Mouse (Mus musculus) intestine, embryonic 16.5 days (tissue): ENCODE results near the gene Cfap73. TPM values are rescaled to one million over a fixed set of nuclear protein-coding genes. Genes with fewer than 3 reads are reported as not detected.

Source experiments
- ATAC-seq: fragments of 200-750 bp; cut with Nextera tagmentation; 2 replicates; pipeline ENCODE4 v1.8.0; 2017; ENCODE audit warnings: moderate TSS enrichment, moderate library complexity
- H3K27ac ChIP-seq: fragments of 300-500 bp; sonication (generic); 2 replicates; pipeline ENCODE4 v1.5.1; 2014; ENCODE audit warnings: mild to moderate bottlenecking, low read length
- H3K27me3 ChIP-seq: fragments of 300-500 bp; sonication (generic); replicated peaks from 2 replicates; pipeline ENCODE4 v1.6.1; 2014; ENCODE audit warnings: low read length, control low read depth, mixed read lengths; ENCODE audit not compliant: control insufficient read depth, insufficient read depth
- H3K36me3 ChIP-seq: fragments of 300-500 bp; sonication (generic); 2 replicates; pipeline ENCODE4 v1.6.1; 2014; ENCODE audit warnings: low read length, control low read depth; ENCODE audit not compliant: control insufficient read depth, insufficient read depth
- H3K4me1 ChIP-seq: fragments of 300-500 bp; sonication (generic); 2 replicates; pipeline ENCODE4 v1.6.1; 2014; ENCODE audit warnings: low read length, control low read depth, mixed read lengths; ENCODE audit not compliant: control insufficient read depth, insufficient read depth
- H3K4me2 ChIP-seq: fragments of 300-500 bp; sonication (generic); 2 replicates; pipeline ENCODE4 v1.6.1; 2014; ENCODE audit warnings: low read depth, low read length, control low read depth
- H3K4me3 ChIP-seq: fragments of 300-500 bp; sonication (generic); 2 replicates; pipeline ENCODE4 v1.5.1; 2014; ENCODE audit warnings: mild to moderate bottlenecking, low read length
- H3K9ac ChIP-seq: fragments of 300-500 bp; sonication (generic); 2 replicates; pipeline ENCODE4 v1.6.1; 2014; ENCODE audit warnings: low read depth, low read length
- H3K9me3 ChIP-seq: fragments of 300-500 bp; sonication (generic); 2 replicates; pipeline ENCODE4 v1.6.1; 2016; ENCODE audit warnings: low read length, control low read depth; ENCODE audit not compliant: control insufficient read depth
- WGBS: fragments of 180-500 bp; shearing (Covaris S2); extraction: QIAGEN DNeasy Blood & Tissue Kit; methylation state at CpG from one replicate; pipeline ENCODE4 v1.1.7; 2014; 5-methylcytosine and 5-hydroxymethylcytosine counted together
- polyA plus RNA-seq: library from polyadenylated mRNA; unstranded; fragments of >200 nt; fragmentation: Nextera tagmentation; extraction: Ambion mirVana; gene quantifications from 2 replicates; pipeline ENCODE4 v1.2.1, GENCODE M21; 2015

Gene Cfap73
- polyA plus RNA-seq, 1 experiment from 2014 or later: not detected

- Histone ChIP-seq H3K27ac (no peak overlapping the region), H3K4me1 (peaks cover 15% of the 10 kb centered on the region), H3K27me3 (peaks cover 23% of the 10 kb centered on the region), H3K9ac (peak overlapping the region; percentile 48; the same call in 1 of the 2 replicates), H3K4me2 (peak overlapping the region; percentile 78), H3K4me3 (peak overlapping the region; percentile 44), H3K9me3 (no peaks in the 10 kb centered on the region), H3K36me3 (no peaks in the 10 kb centered on the region)
- WGBS: 3% methylated on average over 21 of the region's 21 CpGs
- ATAC-seq: peak; percentile 8; the same call in 1 of the 2 replicates
These were observed 15.4 kb upstream of the Cfap73 start for GRCm38 (mm10) chr5:120649374-120649933.

- under 1% methylated on average over 53 of the region's 53 CpGs for WGBS
- Histone ChIP-seq H3K27me3 (peaks cover 23% of the 10 kb centered on the region), H3K4me3 (peak within 1 kb of the TSS; percentile 44), H3K4me2 (peak within 1 kb of the TSS; percentile 78), H3K4me1 (peaks cover 15% of the 10 kb centered on the region), H3K9ac (peak within 1 kb of the TSS; percentile 48), H3K27ac (no peak within 1 kb of the TSS), H3K36me3 (no peaks in the 10 kb centered on the region), H3K9me3 (no peaks in the 10 kb centered on the region)
- ATAC-seq: peak; percentile 54
These were observed 14.7 kb upstream of the Cfap73 start, which contains the start of gene Rasal1 for GRCm38 (mm10) chr5:120648569-120649373. Rasal1 (plus strand) TSS chr5:120648812.

GRCm38 (mm10) chr5:120647814-120648491, 13.9 kb upstream of the Cfap73 start:
- Histone ChIP-seq H3K4me2 (peak overlapping the region; percentile 78; the same call in 1 of the 2 replicates), H3K9ac (no peak overlapping the region), H3K9me3 (no peaks in the 10 kb centered on the region), H3K4me1 (peaks cover 15% of the 10 kb centered on the region), H3K27me3 (peaks cover 23% of the 10 kb centered on the region), H3K27ac (no peak overlapping the region), H3K4me3 (no peak overlapping the region), H3K36me3 (no peaks in the 10 kb centered on the region)
- ATAC-seq: no peak
- WGBS: 41% methylated on average over 12 of the region's 12 CpGs

GRCm38 (mm10) chr5:120647361-120647760, 13.3 kb upstream of the Cfap73 start:
- no peak overlapping the region for H3K9ac ChIP-seq
- peaks cover 23% of the 10 kb centered on the region for H3K27me3 ChIP-seq
- WGBS: 58% methylated on average over 4 of the region's 4 CpGs
- H3K4me3 ChIP-seq: no peak overlapping the region
- H3K36me3 ChIP-seq: no peaks in the 10 kb centered on the region
- no peak for ATAC-seq
- no peak overlapping the region for H3K27ac ChIP-seq
- H3K4me1 ChIP-seq: peaks cover 15% of the 10 kb centered on the region
- H3K4me2 ChIP-seq: no peak overlapping the region
- H3K9me3 ChIP-seq: no peaks in the 10 kb centered on the region

- Histone ChIP-seq H3K27me3 (peaks cover 23% of the 10 kb centered on the region), H3K4me3 (no peak overlapping the region), H3K9ac (no peak overlapping the region), H3K36me3 (no peaks in the 10 kb centered on the region), H3K4me2 (no peak overlapping the region), H3K27ac (no peak overlapping the region), H3K9me3 (no peaks in the 10 kb centered on the region), H3K4me1 (peaks cover 12% of the 10 kb centered on the region)
- no peak for ATAC-seq
- WGBS: 51% methylated on average over 6 of the region's 6 CpGs
These were observed 11.8 kb upstream of the Cfap73 start for GRCm38 (mm10) chr5:120645851-120646250.

- no peaks in the 10 kb centered on the region for H3K36me3 ChIP-seq
- ATAC-seq: no peak
- no peaks in the 10 kb centered on the region for H3K9me3 ChIP-seq
- peaks cover 14% of the 10 kb centered on the region for H3K27me3 ChIP-seq
- H3K4me3 ChIP-seq: no peak overlapping the region
- H3K9ac ChIP-seq: no peak overlapping the region
- H3K4me1 ChIP-seq: peaks cover 9% of the 10 kb centered on the region
- no peak overlapping the region for H3K4me2 ChIP-seq
- no peak overlapping the region for H3K27ac ChIP-seq
- 76% methylated on average over 3 of the region's 3 CpGs for WGBS
These were observed 10.2 kb upstream of the Cfap73 start for GRCm38 (mm10) chr5:120644227-120644626.

- no peak for ATAC-seq
- H3K4me1 ChIP-seq: peaks cover 2% of the 10 kb centered on the region
These were observed 9.5 kb upstream of the Cfap73 start for GRCm38 (mm10) chr5:120643365-120644085.

GRCm38 (mm10) chr5:120640094-120640493, 6.1 kb upstream of the Cfap73 start:
- Histone ChIP-seq H3K27me3 (no peaks in the 10 kb centered on the region), H3K36me3 (no peaks in the 10 kb centered on the region), H3K4me3 (no peak overlapping the region), H3K9me3 (no peaks in the 10 kb centered on the region), H3K4me2 (no peak overlapping the region), H3K4me1 (no peaks in the 10 kb centered on the region), H3K9ac (no peak overlapping the region), H3K27ac (no peak overlapping the region)
- no peak for ATAC-seq
- 88% methylated on average over 7 of the region's 7 CpGs for WGBS

More at GRCm38 (mm10) chr5:120643365-120644085, 9.5 kb upstream of the Cfap73 start:
- no peak overlapping the region for H3K4me3 ChIP-seq
- H3K9ac ChIP-seq: no peak overlapping the region
- H3K9me3 ChIP-seq: no peaks in the 10 kb centered on the region
- H3K36me3 ChIP-seq: no peaks in the 10 kb centered on the region
- H3K27ac ChIP-seq: no peak overlapping the region
- H3K27me3 ChIP-seq: peaks cover 7% of the 10 kb centered on the region
- no peak overlapping the region for H3K4me2 ChIP-seq
- WGBS: 66% methylated on average over 14 of the region's 14 CpGs

- Histone ChIP-seq H3K4me3 (no peak overlapping the region), H3K27me3 (no peaks in the 10 kb centered on the region), H3K27ac (no peak overlapping the region), H3K9me3 (no peaks in the 10 kb centered on the region), H3K4me1 (no peaks in the 10 kb centered on the region), H3K36me3 (no peaks in the 10 kb centered on the region), H3K4me2 (no peak overlapping the region), H3K9ac (no peak overlapping the region)
- no peak for ATAC-seq
- 73% methylated on average over 5 of the region's 5 CpGs for WGBS
These were observed 1.6 kb upstream of the Cfap73 start for GRCm38 (mm10) chr5:120635633-120636032.
